Mouse (Mus musculus) stomach, postnatal 0 days (tissue): ENCODE measurements around the gene Serinc3. TPM values are rescaled to one million over a fixed set of nuclear protein-coding genes. Genes with fewer than 3 reads are reported as not detected.

Source experiments
- ATAC-seq: fragments of 200-750 bp; cut with Nextera tagmentation; 2 replicates; pipeline ENCODE4 v1.8.0; 2017; ENCODE audit not compliant: low FRiP score, low TSS enrichment
- DNase-seq: peaks from one replicate; pipeline ENCODE4 v3.0.0-alpha.2; 2016; ENCODE audit warnings: low spot score
- H3K27ac ChIP-seq: fragments of 300-500 bp; sonication (generic); replicated peaks from 2 replicates; pipeline ENCODE4 v1.5.1; 2014; ENCODE audit warnings: mild to moderate bottlenecking, control low read depth
- H3K27me3 ChIP-seq: fragments of 300-500 bp; sonication (generic); 2 replicates; pipeline ENCODE4 v1.6.1; 2014; ENCODE audit warnings: low read length; ENCODE audit not compliant: control insufficient read depth, insufficient read depth
- H3K36me3 ChIP-seq: fragments of 300-500 bp; sonication (generic); 2 replicates; pipeline ENCODE4 v1.6.1; 2014; ENCODE audit warnings: low read length, mixed read lengths; ENCODE audit not compliant: control insufficient read depth, insufficient read depth
- H3K4me1 ChIP-seq: fragments of 300-500 bp; sonication (generic); replicated peaks from 2 replicates; pipeline ENCODE4 v1.6.1; 2014; ENCODE audit warnings: antibody characterized with exemption; ENCODE audit not compliant: control insufficient read depth, insufficient read depth
- H3K4me2 ChIP-seq: fragments of 300-500 bp; sonication (generic); replicated peaks from 2 replicates; pipeline ENCODE4 v1.6.1; 2014; ENCODE audit warnings: low read depth, mild to moderate bottlenecking, control low read depth, moderate library complexity
- H3K4me3 ChIP-seq: fragments of 300-500 bp; sonication (generic); 2 replicates; pipeline ENCODE4 v1.5.1; 2014; ENCODE audit warnings: low read depth, low read length, control low read depth
- H3K9ac ChIP-seq: fragments of 300-500 bp; sonication (generic); 2 replicates; pipeline ENCODE4 v1.6.1; 2014; ENCODE audit warnings: mild to moderate bottlenecking, low read length, control low read depth, mixed read lengths
- H3K9me3 ChIP-seq: fragments of 300-500 bp; sonication (generic); 2 replicates; pipeline ENCODE4 v1.6.1; 2016; ENCODE audit warnings: low read length; ENCODE audit not compliant: control insufficient read depth
- CTCF ChIP-seq: IDR thresholded peaks from 2 replicates; pipeline ENCODE4 v1.5.1; 2016; ENCODE audit warnings: antibody characterized with exemption, low read depth, mild to moderate bottlenecking, moderate library complexity
- EP300 ChIP-seq: optimal IDR thresholded peaks from 2 replicates; pipeline ENCODE3; 2016; ENCODE audit warnings: antibody characterized with exemption
- WGBS: fragments of 180-500 bp; shearing (Covaris S2); extraction: QIAGEN DNeasy Blood & Tissue Kit; methylation state at CpG from one replicate; pipeline ENCODE4 v1.1.7; 2014; 5-methylcytosine and 5-hydroxymethylcytosine counted together
- polyA plus RNA-seq: library from polyadenylated mRNA; unstranded; fragments of >200 nt; fragmentation: Nextera tagmentation; extraction: Ambion mirVana; gene quantifications from 2 replicates; pipeline ENCODE4 v1.2.1, GENCODE M21; 2015

The Serinc3 gene
- polyA plus RNA-seq, 1 experiment from 2014 or later = 35.8 TPM

DNA sequence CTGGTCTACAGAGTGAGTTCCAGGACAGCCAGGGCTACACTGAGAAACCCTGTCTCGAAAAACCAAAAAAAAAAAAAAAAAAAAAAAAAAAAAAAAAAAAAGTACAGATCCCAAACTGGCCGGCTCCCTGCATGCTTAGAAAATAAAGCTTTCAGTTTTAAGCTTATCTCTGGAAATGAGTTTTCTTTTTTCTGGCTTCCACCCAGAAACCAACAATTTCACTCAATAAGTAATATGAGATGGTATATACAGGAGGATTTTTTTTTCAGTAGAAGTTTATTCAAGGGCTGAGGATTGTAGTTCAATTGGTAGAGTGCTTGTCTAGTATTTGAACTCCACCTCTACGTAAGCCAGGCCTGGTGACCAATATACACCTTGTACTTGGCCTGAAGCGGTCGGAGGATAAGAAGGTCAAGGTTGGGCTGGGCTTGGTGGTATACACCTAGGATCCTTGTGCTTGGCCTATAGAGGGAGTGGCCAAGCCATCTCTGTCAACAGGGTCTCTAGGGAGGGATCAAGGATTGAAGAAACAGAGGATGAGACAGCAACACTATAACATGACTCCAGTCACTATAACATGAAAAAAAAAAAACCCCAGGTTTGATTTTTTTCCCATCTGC is 1.6 kb upstream of the Serinc3 start:
- no peak for TF ChIP-seq CTCF
- no peak for TF ChIP-seq EP300
- Histone ChIP-seq H3K27me3 (no peaks in the 10 kb centered on the region), H3K4me3 (no peak overlapping the region), H3K4me2 (no peak overlapping the region), H3K36me3 (no peaks in the 10 kb centered on the region), H3K4me1 (no peaks in the 10 kb centered on the region), H3K9ac (no peak overlapping the region), H3K9me3 (no peaks in the 10 kb centered on the region), H3K27ac (no peak overlapping the region)
- ATAC-seq (no peak), DNase-seq (no peak)
- WGBS = 84% methylated on average over 5 of the region's 5 CpGs

DNA sequence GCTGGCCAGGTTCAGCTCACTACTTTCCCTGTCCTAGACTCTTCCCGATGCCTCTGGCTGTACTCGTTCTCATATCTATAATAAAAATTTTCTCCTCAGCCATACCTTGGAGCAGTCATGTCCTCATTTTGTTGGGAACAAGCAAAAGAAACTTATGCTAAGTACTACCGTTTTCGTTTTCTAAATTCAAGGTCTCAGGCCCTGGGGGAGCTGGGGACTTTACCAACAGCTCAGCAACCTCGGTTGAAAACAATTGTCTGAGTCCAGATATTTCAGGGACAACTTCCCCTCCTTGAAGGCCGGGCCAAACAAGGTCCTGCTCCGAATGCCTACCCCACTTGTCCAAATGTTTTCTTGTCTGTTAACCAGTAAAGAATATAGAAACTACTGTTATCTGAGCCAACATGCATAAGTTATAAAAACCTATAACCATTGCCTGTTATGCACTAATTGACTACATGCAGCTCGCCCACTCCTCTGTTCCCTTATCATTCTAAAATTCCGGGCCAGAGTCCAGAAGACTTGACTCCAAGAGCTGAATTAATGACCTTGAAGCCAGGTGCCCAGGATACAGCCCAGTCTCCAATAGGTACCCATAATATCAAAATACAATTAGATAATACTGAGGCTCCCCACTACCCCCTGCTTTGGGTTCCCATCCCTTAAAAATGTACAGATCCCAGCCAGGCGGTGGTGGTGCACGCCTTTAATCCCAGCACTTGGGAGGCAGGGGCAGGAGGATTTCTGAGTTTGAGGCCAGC is 949 bp upstream of the Serinc3 start:
- TF ChIP-seq CTCF (no peak), EP300 (no peak)
- Histone ChIP-seq H3K9ac (no peak overlapping the region), H3K4me1 (no peaks in the 10 kb centered on the region), H3K9me3 (no peaks in the 10 kb centered on the region), H3K4me3 (peak overlapping the region; percentile 87; the same call in 1 of the 2 replicates), H3K4me2 (peak overlapping the region; percentile 45; the same call in 1 of the 2 replicates), H3K27ac (peak overlapping the region; percentile 45), H3K27me3 (no peaks in the 10 kb centered on the region), H3K36me3 (no peaks in the 10 kb centered on the region)
- ATAC-seq (no peak), DNase-seq (no peak)
- WGBS = 70% methylated on average over 11 of the region's 11 CpGs

DNA sequence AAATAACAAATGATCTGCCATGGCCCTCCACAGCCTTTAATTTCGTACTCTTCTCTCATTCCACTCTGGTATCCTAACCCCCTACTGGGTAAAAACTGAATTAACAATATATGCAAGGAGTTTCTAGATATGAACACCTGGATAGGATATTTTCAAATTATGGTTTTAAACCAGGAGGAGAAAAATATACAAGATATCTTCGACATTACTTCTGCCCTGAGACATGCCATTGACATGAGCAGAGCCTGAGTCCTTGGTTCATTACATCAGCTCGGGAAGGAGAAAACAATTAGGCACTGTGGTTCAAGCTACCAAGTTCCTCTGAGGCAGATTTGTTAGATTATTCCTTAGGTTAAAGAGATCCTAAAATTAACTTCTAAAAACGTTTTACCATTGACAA is 884 bp downstream of the Serinc3 start:
- Histone ChIP-seq H3K4me2 (peak overlapping the region; percentile 65), H3K4me1 (no peaks in the 10 kb centered on the region), H3K9me3 (no peaks in the 10 kb centered on the region), H3K36me3 (no peaks in the 10 kb centered on the region), H3K27ac (peak overlapping the region; percentile 100), H3K9ac (peak overlapping the region; percentile 97), H3K4me3 (peak overlapping the region; percentile 87), H3K27me3 (no peaks in the 10 kb centered on the region)
- TF ChIP-seq CTCF = peak; percentile 45
- TF ChIP-seq EP300 = no peak
- ATAC-seq (no peak), DNase-seq (no peak)
- 9% methylated on average over 4 of the region's 4 CpGs for WGBS

DNA sequence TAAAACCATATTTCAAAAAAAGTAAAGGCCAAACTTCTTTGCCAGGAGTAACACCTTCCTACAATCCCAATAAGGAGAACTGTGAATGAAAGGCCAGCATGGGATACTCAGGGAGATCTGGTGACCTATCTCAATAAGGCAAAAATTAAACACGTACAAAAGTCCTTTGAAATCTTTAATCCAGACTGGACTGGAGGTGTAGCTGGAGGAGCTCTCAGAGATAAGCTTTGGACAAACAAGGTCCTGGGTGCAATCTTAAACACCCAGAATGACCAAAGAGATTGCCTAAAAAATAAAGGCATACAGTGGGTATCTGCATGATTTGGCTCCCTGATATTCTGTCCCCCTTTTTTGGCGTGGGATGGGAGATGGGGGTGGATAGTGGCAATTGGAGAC is 1.4 kb downstream of the Serinc3 start:
- peak overlapping the region; percentile 97; the same call in 1 of the 2 replicates for H3K9ac ChIP-seq
- no peaks in the 10 kb centered on the region for H3K27me3 ChIP-seq
- no peak for DNase-seq
- H3K4me2 ChIP-seq = peak overlapping the region; percentile 65
- no peak for TF ChIP-seq CTCF
- no peak for TF ChIP-seq EP300
- H3K9me3 ChIP-seq = no peaks in the 10 kb centered on the region
- H3K27ac ChIP-seq = peak overlapping the region; percentile 100; the same call in 1 of the 2 replicates
- 68% methylated on average over 2 of the region's 2 CpGs for WGBS
- no peaks in the 10 kb centered on the region for H3K4me1 ChIP-seq
- H3K36me3 ChIP-seq = no peaks in the 10 kb centered on the region
- peak overlapping the region; percentile 87 for H3K4me3 ChIP-seq
- ATAC-seq = no peak

DNA sequence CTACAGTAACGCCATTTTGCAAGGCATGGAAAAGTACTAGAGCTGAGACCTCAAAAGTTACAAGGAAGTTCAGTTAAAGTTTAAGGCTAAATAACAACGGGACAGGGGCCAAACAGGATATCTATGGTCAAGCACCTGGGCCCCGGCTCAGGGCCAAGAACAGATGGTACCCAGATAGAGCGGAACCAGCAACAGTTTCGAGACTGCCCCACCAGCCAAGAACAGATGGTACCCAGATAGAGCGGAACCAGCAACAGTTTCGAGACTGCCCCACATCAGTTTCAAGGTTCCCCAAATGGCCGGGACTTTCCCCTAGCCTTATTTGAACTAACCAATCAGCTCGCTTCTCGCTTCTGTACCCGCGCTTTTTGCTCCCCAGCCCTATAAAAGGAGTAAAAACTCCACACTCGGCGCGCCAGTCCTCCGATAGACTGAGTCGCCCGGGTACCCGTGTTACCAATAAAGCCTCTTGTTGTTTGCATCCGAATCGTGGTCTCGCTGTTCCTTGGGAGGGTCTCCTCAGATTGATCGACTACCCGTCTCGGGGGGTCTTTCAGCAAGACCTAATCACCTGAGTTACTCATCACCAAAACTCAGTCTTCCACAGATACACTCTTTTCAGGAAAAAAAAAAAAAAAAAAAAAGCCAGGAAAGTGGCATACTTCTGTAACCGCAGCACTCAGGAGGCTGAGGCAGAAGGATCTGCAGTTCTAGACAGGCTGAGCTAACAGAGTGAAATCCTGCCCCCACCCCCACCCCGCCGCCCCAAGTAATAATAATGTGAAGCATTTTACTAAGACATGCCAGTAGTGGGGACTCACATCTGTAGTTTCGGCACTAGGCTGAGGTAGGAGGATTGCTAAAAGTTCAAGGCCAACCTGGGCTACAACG is 2.0 kb downstream of the Serinc3 start:
- Histone ChIP-seq H3K27me3 (no peaks in the 10 kb centered on the region), H3K4me2 (peak overlapping the region; percentile 65), H3K4me1 (no peaks in the 10 kb centered on the region), H3K27ac (no peak overlapping the region; the same call in 1 of the 2 replicates), H3K4me3 (peak overlapping the region; percentile 87; the same call in 1 of the 2 replicates), H3K36me3 (no peaks in the 10 kb centered on the region), H3K9ac (no peak overlapping the region), H3K9me3 (no peaks in the 10 kb centered on the region)
- no peak for TF ChIP-seq CTCF
- TF ChIP-seq EP300 = no peak
- WGBS = 87% methylated on average over 30 of the region's 30 CpGs
- DNase-seq (peak; percentile 28), ATAC-seq (no peak)
